Mouse (Mus musculus): ENCODE data around the gene Slc4a5.

Gene Slc4a5

DNA sequence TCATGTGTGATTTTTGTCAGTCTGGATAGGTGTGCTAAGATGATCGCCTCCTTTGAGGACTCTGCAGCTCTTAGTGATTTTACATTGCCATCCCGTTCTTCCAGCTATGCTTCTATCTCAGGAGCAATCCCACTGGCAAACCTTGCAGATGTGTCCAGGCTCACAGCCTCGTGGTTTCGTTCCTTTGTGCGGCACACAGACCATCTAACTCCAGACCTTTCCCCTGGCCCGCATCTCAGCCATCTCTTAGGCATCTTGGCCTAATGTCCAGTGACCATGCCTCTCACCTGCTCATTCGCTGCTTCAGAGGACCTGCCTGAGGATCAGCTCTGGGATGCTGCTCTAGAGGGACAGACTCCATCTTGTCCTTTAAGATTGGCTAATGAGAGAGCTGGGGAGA, 130.5 kb downstream of the Slc4a5 start:
- DNase-seq (ENCODE audit: extremely low spot score, low read depth, low spot score), result no peak

DNA sequence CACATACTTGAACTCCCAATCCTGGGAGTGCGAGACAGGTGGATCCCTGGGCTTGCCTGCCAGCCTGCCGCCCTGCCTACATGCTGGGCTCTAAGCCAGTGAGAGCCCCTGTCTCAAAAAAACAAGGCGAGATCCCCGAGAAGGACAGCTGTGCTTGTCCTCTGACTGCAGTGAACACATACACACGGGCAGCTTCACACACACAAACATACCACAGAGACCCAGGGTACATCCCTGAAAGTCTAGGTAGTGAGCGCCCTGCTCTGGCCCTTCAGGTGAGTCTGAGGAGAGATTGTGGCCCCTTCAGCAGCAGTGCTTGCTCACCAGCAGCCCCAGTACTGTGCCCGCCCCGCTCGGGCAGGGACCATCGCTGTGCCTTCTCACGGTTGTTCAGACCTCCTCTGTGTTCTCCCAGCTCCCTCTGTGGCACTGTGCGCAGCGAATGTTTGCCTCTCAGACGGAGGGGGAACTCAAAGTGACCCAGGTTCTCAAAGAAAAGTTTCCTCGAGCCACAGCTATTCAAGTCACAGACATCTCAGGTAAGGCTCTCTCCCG, 131.3 kb downstream of the Slc4a5 start:
- no peak for DNase-seq (ENCODE audit: extremely low spot score, low read depth, low spot score)

DNA sequence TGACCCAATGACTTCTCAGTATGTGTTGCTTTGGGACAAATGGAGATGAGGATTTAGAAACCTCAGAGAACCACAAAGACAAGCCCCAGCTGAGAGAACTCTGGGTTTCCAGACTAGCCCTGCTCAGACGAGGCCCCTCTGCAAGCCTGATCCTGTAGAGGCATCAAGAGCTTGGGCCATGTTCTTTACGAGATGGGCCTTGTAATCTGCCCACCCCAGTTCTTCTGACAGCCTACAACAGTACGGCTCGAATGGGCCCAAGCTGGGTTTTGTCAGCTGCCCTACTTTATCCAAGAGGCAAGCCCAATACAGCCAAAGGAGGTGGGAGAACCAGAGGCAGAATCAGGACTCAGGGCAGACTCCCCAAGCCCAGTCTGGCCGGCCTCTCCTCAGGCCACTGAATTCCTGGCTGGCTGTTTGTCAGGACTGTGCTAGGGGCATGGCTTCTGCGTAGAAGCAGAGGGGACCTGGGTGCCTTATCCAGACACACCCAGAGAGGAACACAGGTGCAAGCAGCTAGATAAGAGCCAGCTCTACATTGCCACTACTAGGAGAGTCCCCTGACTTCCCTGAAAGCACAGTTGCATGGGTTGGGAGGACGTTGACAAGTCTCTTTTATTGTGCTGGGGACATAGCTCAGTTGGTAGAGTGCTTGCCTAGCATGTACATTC, 132.0 kb downstream of the Slc4a5 start:
- no peak for DNase-seq (ENCODE audit: extremely low spot score, low read depth, low spot score)

DNA sequence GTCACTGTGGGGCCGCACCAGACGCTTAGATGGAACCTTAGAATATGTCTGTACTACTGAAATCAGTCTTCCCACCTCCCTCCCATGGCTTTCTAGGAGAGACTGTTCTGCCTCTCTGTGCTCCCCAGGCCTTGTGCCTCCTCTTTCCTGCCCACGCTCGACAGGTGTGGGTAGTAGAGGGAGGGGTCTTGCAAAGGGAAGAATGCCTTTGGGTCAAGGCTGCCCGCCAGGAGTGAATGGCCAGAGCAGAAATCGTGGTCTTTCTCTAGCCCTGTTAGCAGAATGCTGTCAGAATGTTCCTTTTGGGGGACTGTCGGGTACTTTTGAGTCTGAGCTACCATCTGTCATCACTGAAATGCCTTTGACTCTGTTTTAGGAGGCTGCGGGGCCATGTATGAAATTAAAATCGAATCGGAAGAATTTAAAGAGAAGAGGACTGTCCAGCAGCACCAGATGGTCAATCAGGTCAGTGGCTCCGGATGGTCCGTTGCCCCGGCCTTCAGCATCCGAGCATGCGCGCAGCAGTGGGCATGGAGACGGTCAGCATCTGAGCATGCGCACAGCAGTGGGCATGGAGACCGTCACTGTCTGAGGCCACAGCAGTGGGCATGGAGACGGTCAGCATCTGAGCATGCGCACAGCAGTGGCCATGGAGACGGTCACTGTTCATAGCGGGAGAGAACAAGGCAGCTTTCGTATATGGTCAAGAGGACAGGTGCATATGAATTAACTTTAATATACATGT, 133.2 kb downstream of the Slc4a5 start:
- no peak for DNase-seq (ENCODE audit: extremely low spot score, low read depth, low spot score)
